ENCODE assay signal across 8 mouse cellular contexts in the genomic region with DNA sequence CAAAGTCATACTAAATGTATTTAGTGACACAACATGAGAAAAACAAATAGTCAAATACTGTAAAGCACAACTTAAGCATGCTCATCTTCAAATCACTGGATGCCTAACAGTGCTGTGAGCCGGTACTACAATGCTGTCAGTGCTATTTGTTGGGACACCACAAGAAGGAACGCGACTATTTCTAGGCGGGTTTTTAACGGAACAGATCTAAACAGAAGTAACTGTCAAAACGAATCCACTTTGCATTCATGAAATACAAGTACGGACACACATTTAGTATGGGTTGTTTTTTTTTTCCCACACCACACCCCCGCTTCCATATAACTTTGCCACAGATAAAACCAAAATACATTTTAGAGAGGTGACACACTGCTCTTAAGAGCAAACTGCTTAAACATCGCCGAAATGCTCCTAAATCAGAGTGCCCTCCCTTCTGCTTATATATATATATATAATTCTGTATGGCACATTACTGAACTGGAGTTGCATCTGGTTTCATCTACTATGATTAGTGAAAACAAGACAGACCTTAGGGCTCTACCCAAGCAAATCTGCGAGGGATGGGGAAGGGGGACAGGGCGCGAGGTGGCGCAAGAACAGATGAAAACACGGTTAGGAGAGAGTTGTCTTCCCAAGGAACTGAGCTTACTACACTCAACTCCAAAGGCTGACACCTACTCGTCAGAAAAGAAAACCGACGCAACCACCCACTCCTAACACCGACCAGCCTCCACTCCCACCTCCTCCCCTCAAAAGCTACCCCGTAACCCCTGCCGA. TPM values are rescaled to one million over a fixed set of nuclear protein-coding genes. Genes with fewer than 3 reads are reported as not detected.
DNase-seq lines count a peak whose midpoint lies in the region; ATAC-seq and TF ChIP-seq lines count a peak whose summit lies in the region.

No protein-coding gene starts in this region.

- TF ChIP-seq RAD21 in MEL (IDR thresholded peaks at IDR 0.05; ENCODE audit: low read depth, low read length) = no peak; the same call in 1 of the 2 replicates

- peak overlapping the region; percentile 79 for H3K27ac ChIP-seq in MEL (ENCODE audit: control insufficient read depth, low read depth, low read length)
- H3K27ac ChIP-seq in midbrain, embryonic 15.5 days = peak overlapping the region; percentile 100

- H3K36me3 ChIP-seq in MEL (ENCODE audit: control insufficient read depth in 1 of 2, insufficient read depth in 2 of 2, low read length in 2 of 2) = peaks cover 0 to 6% of the 10 kb centered on the region in 2 experiments; a peak in 2 of 4 replicates
- no peaks in the 10 kb centered on the region for H3K36me3 ChIP-seq in midbrain, embryonic 15.5 days (replicated peaks)

- no peaks in the 10 kb centered on the region for H3K27me3 ChIP-seq in MEL (ENCODE audit: control insufficient read depth in 1 of 2, insufficient read depth in 2 of 2, low read length in 2 of 2)
- no peaks in the 10 kb centered on the region; the same call in 1 of the 2 replicates for H3K27me3 ChIP-seq in midbrain, embryonic 15.5 days (replicated peaks)

- peak overlapping the region; percentile 76 for H3K4me2 ChIP-seq in midbrain, embryonic 15.5 days

- DNase-seq in 3T3-L1 (ENCODE audit: low read depth, low spot score) (peak; percentile 75), MEL (ENCODE audit: low read depth, low spot score) (peak; percentile 73), liver (peak; percentile 40)
- DNase-seq in embryo, embryonic 10.5 days (ENCODE audit: low spot score) = peak; percentile 64
- peak; percentile 54 to 66 for DNase-seq in heart, adult 18-20 months
- DNase-seq in kidney, adult 18-20 months = peak; percentile 65
- peak; percentile 59 for DNase-seq in urinary bladder, postnatal 14 days (ENCODE audit: low spot score)

- peaks cover 0 to 2% of the 10 kb centered on the region in 2 experiments; a peak in 1 of 4 replicates for H3K4me1 ChIP-seq in MEL (ENCODE audit: control insufficient read depth in 1 of 2, insufficient read depth in 2 of 2, low read length in 2 of 2)
- H3K4me1 ChIP-seq in midbrain, embryonic 15.5 days = peaks cover 8% of the 10 kb centered on the region

- peak in 2 of 3 experiments; percentile 19 to 25; a peak in 2 of 6 replicates for TF ChIP-seq CTCF in MEL (IDR thresholded peaks at IDR 0.05 in 2 of 3, conservative IDR thresholded peaks at IDR 0.05 in 1 of 3; ENCODE audit: control insufficient read depth in 1 of 3, insufficient read depth in 1 of 3, low read depth in 2 of 3, low read length in 3 of 3, poor library complexity in 1 of 3, severe bottlenecking in 1 of 3)

- peak overlapping the region; percentile 100 for H3K9ac ChIP-seq in MEL (ENCODE audit: control insufficient read depth, low read depth, low read length, poor library complexity, severe bottlenecking)
- H3K9ac ChIP-seq in midbrain, embryonic 15.5 days = peak overlapping the region; percentile 96

- peak; percentile 12 for ATAC-seq in midbrain, embryonic 15.5 days (replicated peaks)

- 19% methylated on average over 21 of the region's 21 CpGs for WGBS in midbrain, embryonic 15.5 days

- H3K4me3 ChIP-seq in MEL (ENCODE audit: control insufficient read depth in 1 of 2, insufficient read depth in 1 of 2, low read depth in 2 of 2, low read length in 2 of 2) = peak overlapping the region; percentile 97 to 99
- H3K4me3 ChIP-seq in midbrain, embryonic 15.5 days = peak overlapping the region; percentile 77

- no peak for TF ChIP-seq POLR2A in MEL (IDR thresholded peaks at IDR 0.05; ENCODE audit: control insufficient read depth in 1 of 2, insufficient read depth in 1 of 2, low read depth in 1 of 2, low read length in 2 of 2, poor library complexity in 1 of 2)

- peak in 1 of 2 experiments; percentile 63; a peak in 2 of 4 replicates for TF ChIP-seq EP300 in MEL (IDR thresholded peaks at IDR 0.05; ENCODE audit: low read depth in 1 of 2, low read length in 2 of 2)

- no peaks in the 10 kb centered on the region for H3K9me3 ChIP-seq in MEL (replicated peaks; ENCODE audit: insufficient read depth, low read length)
- H3K9me3 ChIP-seq in midbrain, embryonic 15.5 days = no peaks in the 10 kb centered on the region

- H3K79me2 ChIP-seq in MEL (ENCODE audit: control insufficient read depth, insufficient read depth, low read length, poor library complexity) = peaks cover 18% of the 10 kb centered on the region

TF ChIP-seq in MEL, 35 proteins besides CTCF, POLR2A, EP300 and RAD21:
- TF ChIP-seq GATA1 (IDR thresholded peaks at IDR 0.05; ENCODE audit: low read depth, low read length) (no peak), GABPA (IDR thresholded peaks at IDR 0.05; ENCODE audit: low read depth, low read length) (no peak), ETS1 (IDR thresholded peaks at IDR 0.05; ENCODE audit: low read depth, low read length) (0 out of 2 replicates have a peak, but pooled peaks have one; percentile 6), MXI1 (IDR thresholded peaks at IDR 0.05; ENCODE audit: low read depth, low read length) (peak; percentile 53; the same call in 1 of the 2 replicates), SMC3 (IDR thresholded peaks at IDR 0.05; ENCODE audit: low read depth, low read length) (no peak), TCF12 (IDR thresholded peaks at IDR 0.05; ENCODE audit: low read depth, low read length) (no peak), CHD1 (IDR thresholded peaks at IDR 0.05; ENCODE audit: low read depth, low read length) (peak; percentile 63; the same call in 1 of the 2 replicates), ZNF384 (IDR thresholded peaks at IDR 0.05; ENCODE audit: low read depth, low read length) (peak; percentile 26; the same call in 1 of the 2 replicates), USF1 (IDR thresholded peaks at IDR 0.05; ENCODE audit: low read depth, low read length) (no peak), MAX (IDR thresholded peaks at IDR 0.05; ENCODE audit: low read length) (peak; percentile 26; the same call in 1 of the 2 replicates), ZKSCAN1 (IDR thresholded peaks at IDR 0.05; ENCODE audit: low read depth, low read length) (no peak), ZMIZ1 (IDR thresholded peaks at IDR 0.05; ENCODE audit: low read depth, low read length) (no peak), NELFE (IDR thresholded peaks at IDR 0.05; ENCODE audit: low read depth, low read length) (peak; percentile 32; the same call in 1 of the 2 replicates), ELF1 (IDR thresholded peaks at IDR 0.05; ENCODE audit: low read depth, low read length) (no peak), NRF1 (IDR thresholded peaks at IDR 0.05; ENCODE audit: insufficient read depth, low read depth, low read length, poor library complexity, severe bottlenecking) (no peak), TAL1 (IDR thresholded peaks at IDR 0.05; ENCODE audit: low read length) (no peak), E2F4 (IDR thresholded peaks at IDR 0.05; ENCODE audit: borderline replicate concordance, low read depth, low read length) (0 out of 2 replicates have a peak, but pooled peaks have one; percentile 26), ZC3H11A (IDR thresholded peaks at IDR 0.05; ENCODE audit: low read depth, low read length) (no peak), MYB (IDR thresholded peaks at IDR 0.05; ENCODE audit: low read depth, low read length) (peak; percentile 96), KAT2A (conservative IDR thresholded peaks at IDR 0.05; ENCODE audit: low read depth, low read length) (no peak), MAFK (IDR thresholded peaks at IDR 0.05; ENCODE audit: borderline replicate concordance, low read depth, low read length) (no peak), USF2 (IDR thresholded peaks at IDR 0.05; ENCODE audit: borderline replicate concordance in 1 of 2, insufficient read depth in 1 of 2, low read depth in 1 of 2, low read length in 2 of 2) (no peak), JUND (IDR thresholded peaks at IDR 0.05; ENCODE audit: low read depth, low read length) (no peak), POLR2AphosphoS5 (IDR thresholded peaks at IDR 0.05; ENCODE audit: borderline replicate concordance, low read depth, low read length) (no peak), TBP (IDR thresholded peaks at IDR 0.05; ENCODE audit: low read depth, low read length) (no peak), CHD2 (IDR thresholded peaks at IDR 0.05; ENCODE audit: low read length) (no peak), UBTF (IDR thresholded peaks at IDR 0.05; ENCODE audit: borderline replicate concordance, insufficient read depth, low read depth, low read length) (no peak), HCFC1 (IDR thresholded peaks at IDR 0.05; ENCODE audit: low read depth, low read length) (no peak), RCOR1 (IDR thresholded peaks at IDR 0.05; ENCODE audit: low read depth, low read length) (no peak), MYC (IDR thresholded peaks at IDR 0.05; ENCODE audit: low read depth, low read length) (no peak), MAZ (IDR thresholded peaks at IDR 0.05; ENCODE audit: low read depth, low read length) (peak; percentile 68; the same call in 1 of the 2 replicates), BHLHE40 (IDR thresholded peaks at IDR 0.05; ENCODE audit: borderline replicate concordance, low read depth, low read length) (no peak), MEF2A (IDR thresholded peaks at IDR 0.05; ENCODE audit: extremely low read depth, insufficient replicate concordance, low read depth, low read length, poor library complexity, severe bottlenecking) (no peak), POLR2AphosphoS2 (IDR thresholded peaks at IDR 0.05; ENCODE audit: low read length) (no peak), SIN3A (IDR thresholded peaks at IDR 0.05; ENCODE audit: low read length) (peak; percentile 62)

RNA-seq across cellular contexts. Expression of gene Lcorl, which starts 1.7 kb away (rescaled TPM):
- 10.6 and 11.6 TPM in 2 replicates for total RNA-seq in MEL (2012; rRNA removed)
- 10 to 100 TPM in 1 of 2 experiments, not detected in 1; 10.1 TPM for polyA plus RNA-seq in MEL (2012; ENCODE audit: insufficient read depth in 1 of 2, insufficient read length in 2 of 2, low read depth in 1 of 2, low replicate concordance in 2 of 2, missing spikeins in 1 of 2)
- total RNA-seq in heart, adult 18-20 months (2021) = 1 to 10 TPM; 6.8 to 7.3 TPM
- polyA plus RNA-seq in midbrain, embryonic 15.5 days (2015; fragmentation: Nextera tagmentation; extraction: Ambion mirVana) = 60.5 and 67.6 TPM in 2 replicates

Comparison
In these comparisons a context has a peak if more than half of its experiments do, and no peak if none do; other contexts are left out.
1. Peak in every context shown above with its lines: DNase-seq, ATAC-seq, H3K4me3 ChIP-seq and H3K27ac ChIP-seq.